Mouse (Mus musculus): ENCODE results near the gene Mafk.
"Not testable (repeated sequence)": the region's sequence is repeated elsewhere in the genome, so short reads cannot be mapped to it uniquely, and the experiment has no call there.

Gene Mafk

DNA sequence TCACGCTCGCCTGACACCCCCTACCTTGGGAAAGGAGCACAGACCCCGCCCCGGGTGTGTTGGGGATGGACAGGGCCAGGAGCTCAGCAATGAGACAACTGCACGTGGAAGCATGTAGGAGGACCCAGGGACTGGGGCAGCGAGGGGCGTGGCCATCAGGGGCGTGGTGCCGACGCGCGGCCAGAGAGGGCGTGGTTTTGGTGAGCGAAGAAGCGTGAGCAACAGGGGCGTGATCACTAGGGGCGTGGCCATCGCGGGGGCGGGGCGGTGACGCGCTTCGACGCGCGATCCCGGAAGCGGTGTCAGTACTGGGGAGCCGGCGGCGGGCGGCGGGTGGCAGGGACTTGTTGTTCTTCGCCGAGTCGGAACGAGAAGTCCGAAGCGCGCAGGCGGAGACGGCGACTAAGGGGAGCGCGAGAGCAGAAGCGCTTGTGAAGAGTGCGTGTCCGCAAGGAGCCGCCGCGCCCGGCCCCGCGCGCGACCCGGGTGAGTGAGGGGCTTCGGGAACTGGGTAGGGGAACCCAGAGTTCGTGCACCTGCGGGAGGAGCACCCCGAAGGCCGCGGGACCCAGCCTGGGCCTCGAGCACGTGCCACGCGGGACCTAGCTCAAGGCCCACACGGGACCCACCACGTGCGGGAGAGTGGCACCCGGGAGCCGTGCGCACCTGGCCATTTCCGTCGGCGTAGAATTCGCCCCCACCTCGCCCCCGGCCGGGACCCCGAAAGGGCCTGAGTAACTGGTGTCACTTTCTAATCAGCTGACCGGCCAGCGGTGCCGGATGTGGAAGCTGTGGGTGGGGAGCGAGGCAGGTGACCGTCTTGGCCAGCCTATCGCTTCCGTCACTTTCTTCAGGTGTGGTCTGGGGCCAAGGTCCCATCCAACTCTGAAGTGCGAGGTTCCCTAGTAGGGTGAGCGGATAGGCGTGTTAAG is at the start of gene Mafk:
TSS of gene Mafk (plus strand) at position 287 of the 932 bp plus-strand sequence.
- DNase-seq = peak; percentile 92 to 95

DNA sequence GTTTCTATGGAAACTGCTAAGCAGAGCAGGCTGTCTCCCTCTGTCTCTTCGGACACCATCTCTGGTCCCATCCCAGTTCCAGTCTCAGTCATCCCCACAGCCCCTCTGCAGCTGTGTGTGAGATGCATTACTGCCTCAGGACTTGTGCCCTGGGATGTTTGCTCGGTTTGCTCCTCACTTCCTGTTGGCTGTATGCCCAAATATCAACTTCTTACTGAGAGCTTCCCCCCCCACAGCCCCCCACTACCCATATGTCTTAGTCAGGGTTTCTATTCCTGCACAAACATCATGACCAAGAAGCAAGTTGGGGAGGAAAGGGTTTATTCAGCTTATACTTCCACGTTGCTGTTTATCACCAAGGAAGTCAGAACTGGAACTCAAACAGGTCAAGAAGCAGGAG is 48.7 kb upstream of the Mafk start:
- not testable (repeated sequence) for DNase-seq

DNA sequence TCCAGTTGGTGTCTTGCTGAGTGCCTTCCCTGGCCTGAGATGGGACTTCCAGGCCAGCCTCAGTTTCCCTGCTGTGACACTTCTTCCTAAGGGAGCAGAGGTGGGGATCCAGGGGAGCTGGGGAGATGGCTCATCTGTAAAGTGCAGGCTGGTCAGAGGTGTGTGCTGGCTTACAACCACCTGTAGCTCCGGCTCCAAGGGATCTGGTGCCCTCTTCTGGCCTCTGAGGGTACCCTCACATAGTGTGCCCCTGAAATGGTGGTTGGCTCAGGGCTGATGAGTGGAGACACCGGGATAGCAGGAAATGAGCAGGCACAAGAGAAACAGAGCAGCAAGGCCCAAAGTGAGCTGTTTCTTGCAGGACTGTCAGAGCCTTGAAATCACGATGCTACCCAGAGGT is 45.5 kb upstream of the Mafk start:
- peak; percentile 80 to 84 for DNase-seq

DNA sequence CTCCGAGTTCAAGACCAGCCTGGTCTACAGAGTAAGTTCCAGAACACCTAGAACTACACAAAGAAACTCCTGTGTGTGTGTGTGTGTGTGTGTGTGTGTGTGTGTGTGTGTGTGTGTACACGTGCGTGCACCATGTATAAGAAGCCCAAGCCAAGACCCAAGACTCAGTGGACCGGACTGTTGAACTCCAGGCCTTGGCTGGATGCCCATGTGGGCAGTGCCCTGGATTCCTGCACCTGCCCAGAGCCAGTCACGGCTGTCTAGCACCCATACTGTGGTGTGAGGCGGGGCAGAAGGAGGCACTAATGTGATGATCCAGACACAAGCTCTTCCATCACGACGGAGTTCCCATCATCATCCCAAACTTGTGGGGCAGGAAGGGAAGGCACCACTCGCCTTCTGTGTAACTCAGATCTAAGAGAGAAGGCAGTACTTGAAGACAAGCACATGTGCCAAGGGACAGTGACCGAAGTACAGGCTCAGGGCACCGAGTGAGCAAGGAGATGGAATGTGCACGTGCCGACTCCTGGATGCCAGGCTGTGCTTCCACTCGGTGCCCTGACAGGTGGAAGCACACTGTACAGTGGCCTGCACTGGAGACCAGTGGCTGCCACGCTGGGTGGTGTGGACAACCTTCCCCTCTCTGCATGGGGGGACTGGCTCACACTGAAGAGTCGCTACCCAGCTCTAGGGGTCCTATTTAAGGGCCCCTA is 41.7 kb upstream of the Mafk start:
- DNase-seq = peak; percentile 71 to 73

DNA sequence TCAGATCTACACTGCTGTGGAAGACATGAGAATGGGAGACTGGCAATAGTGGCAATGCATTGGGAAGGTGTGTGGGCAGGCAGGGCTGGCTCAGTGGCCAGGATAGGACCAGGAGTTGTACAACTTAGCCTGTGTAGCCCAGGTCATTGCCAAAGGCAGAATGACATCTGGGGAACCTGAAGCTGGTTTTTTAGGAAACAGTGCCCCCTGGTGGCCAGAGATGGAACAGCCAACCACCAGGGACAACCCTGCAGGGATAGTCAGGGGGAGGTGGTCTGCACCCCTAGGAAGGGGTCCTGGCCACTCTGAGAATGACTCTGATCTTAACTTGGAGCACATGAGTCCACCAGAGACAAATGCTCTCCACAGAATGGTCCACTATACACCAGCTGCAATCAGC is 40.8 kb upstream of the Mafk start:
- DNase-seq = peak; percentile 86 to 89

DNA sequence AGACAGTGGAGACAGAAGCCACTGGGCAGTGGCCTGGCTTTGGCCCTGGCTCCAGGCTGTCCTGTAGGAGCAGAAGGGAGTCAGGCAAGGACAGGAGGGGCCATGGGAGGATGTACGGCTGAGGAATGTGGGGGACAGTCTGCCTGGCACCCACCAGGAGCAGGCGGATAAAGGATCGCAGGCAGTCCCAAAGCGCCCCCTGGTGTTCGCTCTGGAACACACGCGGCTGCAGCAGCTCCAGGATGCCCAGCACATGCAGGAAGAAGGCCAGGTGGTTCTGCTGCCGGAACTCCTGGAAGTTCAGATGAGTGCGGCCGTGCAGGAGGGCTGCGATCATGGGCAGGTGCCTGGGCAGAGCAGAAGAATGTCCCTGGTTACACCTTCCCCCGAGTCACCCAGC is 36.6 kb upstream of the Mafk start:
- peak; percentile 81 to 85 for DNase-seq

DNA sequence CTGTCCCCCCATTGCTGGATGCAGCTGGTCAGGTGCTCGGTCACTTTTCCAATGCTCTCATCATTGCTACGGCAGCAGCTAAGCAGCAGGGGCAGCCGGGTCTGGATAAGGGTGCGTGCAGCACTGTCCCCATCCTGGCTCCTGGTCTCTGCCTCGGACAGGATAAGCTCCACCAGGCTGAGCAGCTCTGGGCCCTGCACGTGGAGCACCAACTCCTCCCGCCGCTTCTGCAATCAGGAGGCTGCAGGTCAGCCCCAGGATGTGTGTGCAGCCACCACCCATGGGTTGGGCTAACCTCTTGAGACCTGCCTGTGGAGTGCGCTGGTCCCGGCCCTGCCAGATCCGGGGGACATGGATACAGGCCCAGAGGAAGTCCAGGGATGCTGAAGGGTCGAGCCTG is 35.2 kb upstream of the Mafk start:
- DNase-seq = no peak

DNA sequence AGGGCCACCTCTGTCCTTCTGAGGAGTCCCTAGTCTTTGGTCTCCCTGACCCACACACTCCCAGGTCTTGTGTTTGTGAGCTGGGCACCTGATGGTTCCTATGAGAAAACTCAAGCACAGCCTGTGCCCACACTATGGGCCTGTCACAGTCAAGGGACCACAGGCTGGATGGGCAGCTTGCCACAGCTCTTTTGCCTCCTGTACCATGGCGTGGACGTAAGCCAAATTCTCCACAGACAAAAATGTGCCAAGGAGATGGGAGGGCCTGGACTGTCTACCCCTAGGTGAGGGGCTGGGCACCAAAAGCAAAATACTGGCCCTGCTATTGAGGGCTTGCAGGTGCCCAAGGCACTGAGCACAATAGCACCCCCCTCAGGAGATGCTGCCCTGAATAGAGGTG is 34.7 kb upstream of the Mafk start:
- DNase-seq = peak; percentile 59 to 62

DNA sequence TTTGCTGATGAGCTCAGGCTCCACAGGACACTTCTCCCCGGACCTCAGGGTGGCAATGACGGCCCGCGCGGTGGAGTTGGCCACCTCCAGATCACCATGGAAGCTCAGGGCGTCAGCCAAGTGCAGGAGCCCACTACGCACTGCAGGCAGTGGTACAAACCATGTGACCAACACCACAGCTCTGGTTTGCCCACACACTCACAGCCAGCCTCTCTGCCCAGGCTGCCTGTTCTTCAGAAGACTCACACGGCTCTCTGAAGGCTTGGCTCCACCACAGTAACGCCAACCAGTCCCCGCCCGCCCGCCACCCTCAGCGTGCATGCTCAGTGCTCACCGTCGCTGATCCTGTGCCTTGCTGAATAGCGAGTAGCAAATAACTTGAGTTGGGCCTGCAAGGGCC is 33.2 kb upstream of the Mafk start:
- DNase-seq = no peak

DNA sequence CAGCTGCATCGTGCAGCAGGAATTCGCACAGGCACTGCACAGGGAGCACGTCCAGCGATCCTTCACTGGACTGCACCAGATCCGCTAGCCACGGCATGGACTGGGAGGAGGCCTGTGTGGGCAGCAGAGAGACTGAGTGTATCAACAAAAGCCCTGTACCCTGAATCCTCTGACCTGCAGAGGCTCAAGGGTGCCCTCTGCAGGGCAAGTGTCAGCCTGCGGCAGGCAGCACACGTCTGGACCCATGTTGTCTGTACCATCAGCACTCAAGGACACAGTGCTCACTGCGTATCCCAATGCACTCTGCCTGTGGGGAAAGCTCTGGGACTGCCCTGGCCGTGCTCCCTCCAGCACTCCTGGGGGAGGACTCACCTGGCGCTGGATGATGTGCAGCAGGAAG is 27.0 kb upstream of the Mafk start:
- peak; percentile 57 to 62 for DNase-seq

DNA sequence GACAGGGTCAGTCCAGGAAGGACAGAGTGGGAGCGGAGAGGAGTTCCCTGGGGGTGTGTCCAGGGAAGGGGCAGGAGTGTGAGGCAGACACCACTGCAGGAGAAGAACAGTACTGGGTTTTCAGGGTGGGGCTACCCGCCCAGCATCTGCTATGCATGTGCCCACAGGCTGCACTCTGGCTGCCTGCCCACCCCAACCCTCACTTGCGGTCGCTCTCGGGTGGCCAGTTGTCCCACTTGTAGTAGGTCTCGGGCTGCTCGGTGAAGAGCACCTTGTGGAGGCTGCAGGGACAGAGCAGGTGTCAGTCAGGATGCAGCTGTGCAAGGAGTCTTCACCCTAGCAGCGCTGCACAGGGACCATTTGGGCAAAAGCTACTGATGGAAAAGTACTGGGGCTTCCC is 23.1 kb upstream of the Mafk start:
- DNase-seq = no peak

DNA sequence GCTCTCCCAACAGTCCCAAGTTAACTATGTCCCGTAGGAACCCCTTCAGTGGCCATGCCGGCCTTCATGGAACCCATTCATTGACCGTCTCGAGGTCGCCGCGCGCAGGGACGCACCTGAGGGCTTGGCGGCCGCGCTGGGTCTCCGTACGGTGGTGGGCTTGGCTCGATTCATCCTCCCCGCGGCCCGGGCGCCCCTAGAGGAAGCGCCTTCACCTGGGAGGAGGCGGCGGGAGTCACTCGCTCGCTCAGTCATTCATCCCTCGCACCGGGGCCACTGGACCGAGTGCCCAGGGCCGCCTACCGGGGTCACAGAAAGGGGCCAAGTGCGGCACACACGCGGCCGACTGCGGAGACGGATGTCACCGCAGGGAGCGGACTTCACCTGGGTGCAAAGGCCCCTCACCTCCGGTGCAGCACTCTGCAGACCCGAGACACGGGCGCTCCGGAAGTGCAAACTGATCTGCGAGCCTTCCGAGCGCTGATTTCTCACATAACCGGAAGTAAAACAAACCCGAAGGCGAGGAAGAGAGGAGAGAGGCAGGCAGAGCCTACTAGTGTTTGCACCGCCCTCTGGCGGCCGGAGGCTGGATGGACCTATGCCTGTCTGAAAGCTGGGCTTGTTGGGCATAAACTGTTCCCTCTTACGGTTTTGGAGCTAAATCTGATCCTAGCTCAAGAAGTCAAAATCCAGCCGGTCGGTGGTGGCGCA is 15.9 kb upstream of the Mafk start, which contains the start of gene Ints1:
TSS of gene Ints1 (minus strand) at position 459 of the 711 bp plus-strand sequence.
- peak; percentile 98 to 99 for DNase-seq

DNA sequence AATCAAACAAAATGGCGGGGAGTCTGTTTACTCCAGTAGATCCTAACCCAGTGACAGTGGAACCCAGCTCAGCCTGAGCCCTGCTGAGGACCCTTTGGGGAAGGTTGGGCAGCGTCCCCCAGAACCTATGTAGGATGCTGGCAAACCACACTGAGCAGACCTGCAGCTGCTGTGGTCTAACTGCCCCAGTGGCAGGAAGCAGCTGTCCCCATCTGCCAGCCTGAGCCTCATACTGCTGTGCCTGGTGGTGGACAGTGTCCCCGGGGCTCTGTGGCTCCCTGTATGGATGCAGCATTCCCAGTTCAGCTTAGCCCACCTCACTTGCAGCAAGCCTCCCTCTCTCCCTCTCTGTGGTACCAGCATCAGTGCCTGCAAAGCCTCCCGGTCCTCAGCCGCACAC is 14.3 kb upstream of the Mafk start:
- DNase-seq = no peak

DNA sequence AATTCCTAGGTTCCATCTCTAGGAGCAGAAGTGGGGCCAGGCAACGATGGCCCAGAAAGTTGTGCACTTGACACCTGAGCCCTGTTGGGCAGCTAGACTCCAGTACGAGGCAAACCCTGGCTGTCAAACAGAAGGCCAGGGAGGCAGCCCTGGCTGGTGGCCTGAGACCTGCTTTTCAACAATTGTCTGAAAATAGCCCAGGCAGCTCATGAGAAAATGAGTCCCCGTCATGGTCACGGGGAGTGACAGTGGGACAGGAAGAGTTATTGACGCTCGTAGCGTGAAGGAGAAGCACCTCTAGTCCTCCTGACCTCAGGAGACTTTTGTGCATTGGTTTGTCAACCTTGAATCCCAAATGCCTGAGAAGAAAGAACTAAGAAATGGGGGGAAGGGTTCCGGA is 9.9 kb upstream of the Mafk start:
- DNase-seq = no peak

DNA sequence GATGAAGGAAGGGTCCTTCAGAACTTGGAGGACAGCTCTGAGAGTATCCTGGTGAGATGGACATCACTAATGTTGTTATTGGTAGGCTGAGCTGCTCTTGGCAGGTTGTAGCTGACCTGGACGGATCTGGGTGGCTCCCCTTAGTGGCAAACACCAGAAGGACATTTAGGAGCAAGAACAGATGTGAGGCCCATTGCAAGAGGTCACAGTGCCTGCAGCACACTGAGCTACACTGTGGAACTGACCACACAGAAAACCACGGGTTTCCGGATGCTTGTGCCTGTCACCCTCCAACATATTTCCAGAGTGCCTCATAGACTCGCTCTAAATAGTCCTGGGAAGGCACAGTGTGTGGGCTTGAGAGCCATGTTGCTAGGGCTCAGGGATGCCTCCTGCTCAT is 1.8 kb upstream of the Mafk start:
- no peak for DNase-seq

DNA sequence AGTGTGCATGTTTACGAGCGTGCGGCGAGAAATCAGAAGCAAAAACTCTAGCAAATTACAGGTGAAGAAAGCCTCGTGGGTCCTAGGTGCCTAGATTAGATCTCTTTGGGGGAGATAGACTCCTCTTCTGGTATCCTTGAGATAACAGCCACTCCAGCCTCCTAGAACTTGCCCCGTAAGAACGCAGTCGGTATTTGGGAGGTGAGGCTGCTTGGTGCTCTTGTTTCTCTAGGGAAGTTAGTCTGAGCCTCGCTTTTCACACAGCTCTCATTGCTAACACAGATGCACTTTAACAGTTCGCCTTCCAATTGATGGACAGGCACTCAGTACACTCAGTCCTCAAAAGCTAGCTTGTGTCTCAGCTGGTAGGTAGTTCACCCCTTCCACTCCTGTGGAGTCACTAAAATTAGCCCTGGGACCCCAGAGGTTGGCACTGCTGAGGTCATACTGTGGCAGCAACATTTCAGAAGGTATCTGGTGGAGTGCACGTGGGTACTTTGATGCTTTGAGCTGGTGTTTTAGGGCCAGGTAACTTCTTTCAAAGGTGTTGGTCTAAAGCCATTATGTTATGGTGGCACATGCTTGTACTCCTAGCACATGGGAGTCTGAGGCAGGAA is 954 bp downstream of the Mafk start:
- no peak for DNase-seq

DNA sequence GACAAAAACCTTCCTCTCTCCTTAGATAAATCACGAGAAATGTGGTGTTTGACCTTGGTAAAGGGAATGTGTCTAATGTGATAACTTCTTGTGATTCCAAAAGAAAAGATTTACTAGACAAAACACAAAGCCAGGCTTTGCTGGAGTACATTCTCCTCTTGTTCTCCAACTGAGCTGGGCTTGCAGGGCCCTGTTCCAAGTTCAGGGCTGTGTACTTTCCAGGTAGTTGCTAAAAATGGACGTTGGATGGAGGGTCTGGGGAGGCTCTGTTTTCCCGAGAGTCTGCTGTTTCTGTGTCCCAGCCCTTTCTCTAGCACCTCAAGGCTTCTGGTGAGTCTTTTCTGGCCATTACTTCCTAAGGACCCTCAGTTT is 1.6 kb downstream of the Mafk start:
- DNase-seq = no peak

DNA sequence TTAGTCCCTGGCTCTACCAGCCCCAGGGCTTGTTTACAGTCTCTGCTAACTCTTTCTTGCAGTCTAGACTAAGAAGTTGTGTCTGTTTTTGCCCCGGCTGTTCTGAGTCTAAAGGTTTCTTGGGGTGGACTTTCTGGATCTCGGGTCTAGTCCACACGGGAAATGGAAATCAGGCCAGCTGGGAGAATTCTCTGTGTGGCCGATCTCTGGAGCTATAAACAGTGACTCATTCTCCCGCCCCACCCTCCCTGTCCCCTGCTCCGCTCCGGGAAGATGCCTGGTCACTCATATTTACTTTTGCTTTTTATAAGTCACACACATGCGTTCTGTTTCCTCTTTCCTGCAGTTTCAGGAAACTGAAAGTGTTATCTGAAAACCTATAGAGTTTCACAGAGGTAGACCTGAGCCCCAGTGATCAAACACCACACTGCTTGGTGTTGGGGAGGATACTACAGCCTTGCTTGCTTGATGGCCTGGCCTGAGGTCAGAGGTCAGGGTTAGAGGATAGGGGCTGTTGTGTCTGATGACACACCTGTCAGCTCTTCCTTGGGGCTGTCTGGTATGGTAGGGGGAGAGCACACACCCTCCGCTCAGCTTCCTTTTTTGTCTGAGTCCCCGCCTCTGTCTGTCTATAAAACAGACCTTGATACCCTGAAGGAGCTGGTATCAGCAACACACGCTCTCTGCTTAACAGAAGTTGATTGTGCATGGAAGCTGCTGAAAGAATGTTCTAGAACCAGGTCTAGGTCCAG is 2.2 kb downstream of the Mafk start:
- DNase-seq = no peak

DNA sequence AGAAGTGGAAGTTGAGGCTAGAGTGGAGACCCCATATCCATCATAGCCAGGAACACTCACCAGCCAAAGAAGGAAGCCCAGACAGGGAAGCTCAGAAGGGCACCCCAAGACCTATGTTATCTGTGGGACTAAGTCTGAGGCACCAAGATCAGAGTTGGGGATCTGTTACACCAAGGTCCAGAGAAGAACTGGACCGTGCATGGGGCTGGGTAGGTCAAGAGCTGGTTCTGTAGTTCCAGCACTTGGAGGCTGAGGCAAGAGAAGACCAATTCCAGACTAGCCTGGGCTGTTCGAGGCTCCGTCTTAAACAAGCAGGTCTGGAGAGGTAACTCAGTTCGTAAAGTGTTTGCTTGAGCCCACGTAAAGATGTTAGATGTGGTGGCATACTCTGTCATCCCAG is 2.8 kb downstream of the Mafk start:
- DNase-seq = no peak

DNA sequence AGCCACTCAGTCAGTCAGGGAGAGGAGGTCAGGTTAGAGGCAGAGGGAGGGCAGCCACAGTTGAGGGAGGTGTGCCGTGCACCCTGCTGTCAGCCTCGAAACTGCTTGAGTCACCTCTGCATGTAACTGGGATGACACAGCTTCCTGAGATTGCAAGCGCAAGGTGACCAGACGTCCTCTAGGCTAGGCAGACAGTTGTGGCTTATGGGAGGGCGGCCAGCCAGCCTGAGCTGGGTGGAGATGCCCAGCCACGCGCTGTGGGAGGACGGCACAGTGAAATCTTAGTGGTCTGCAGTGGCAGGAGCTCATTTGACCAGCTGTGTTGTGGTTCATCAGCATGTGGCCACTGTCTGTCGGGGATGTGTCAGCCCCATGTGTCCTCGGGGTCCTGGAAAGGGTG is 3.6 kb downstream of the Mafk start:
- DNase-seq = no peak

DNA sequence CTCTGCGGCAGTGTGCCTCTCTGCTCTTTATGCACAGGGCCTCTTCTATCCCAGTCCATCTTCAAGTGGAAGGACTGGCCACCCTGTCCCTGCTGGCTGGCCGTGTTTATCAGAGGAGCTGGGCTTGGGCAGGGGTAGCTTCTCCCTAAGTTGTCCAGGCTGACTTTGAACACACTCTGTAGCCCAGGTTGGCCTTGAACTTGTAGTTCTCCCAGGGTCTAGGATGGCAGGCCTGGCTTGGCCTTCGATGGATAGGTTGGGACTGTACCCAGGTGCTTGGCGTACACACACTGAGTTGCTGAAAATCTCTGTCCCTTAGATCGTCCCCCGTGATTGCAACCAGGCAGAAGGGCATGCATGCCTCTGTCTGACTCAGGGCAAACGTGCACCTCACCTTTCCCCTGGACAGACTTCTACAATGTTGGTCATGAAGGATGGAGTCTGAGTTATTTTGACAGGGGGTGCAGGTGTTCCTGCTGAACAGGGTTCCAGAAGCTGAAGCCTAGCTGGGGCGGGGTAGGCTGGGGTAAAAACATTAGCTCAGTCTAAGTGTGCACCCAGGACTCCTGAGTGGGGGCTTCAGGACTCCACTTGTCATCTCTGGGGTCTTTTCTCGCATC is 4.8 kb downstream of the Mafk start:
- DNase-seq = no peak

DNA sequence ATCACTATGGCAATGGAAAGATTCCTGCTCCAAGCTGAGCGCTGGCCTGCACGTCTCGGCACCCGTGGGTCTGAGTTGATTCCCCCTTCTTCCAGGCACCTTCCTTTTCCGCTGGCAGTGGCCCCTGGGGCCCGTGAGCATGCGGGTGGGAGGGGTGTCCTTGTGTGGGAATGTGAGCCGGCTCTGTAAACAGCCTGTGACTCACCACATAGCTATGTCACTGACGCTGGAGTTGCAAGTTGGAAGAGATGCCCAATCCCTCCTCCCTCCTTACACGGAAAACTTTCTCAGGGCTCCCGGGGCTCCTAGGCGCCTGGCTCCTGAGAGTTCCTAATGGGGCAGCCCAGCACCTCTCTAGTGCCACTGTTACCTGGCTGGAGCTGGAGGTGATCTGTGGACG is 5.6 kb downstream of the Mafk start:
- DNase-seq = peak in 1 of 2 experiments; percentile 33
